Mouse (Mus musculus) testis, adult 2 months (tissue): ENCODE measurements around the gene Gje1. TPM values are rescaled to one million over a fixed set of nuclear protein-coding genes. Genes with fewer than 3 reads are reported as not detected.

Experiments used
- H3K27ac ChIP-seq: fragments of 200-500 bp; 2 replicates; pipeline ENCODE4 v1.5.1; 2012; ENCODE audit warnings: low read depth, low read length; ENCODE audit not compliant: control insufficient read depth, insufficient read depth
- H3K27me3 ChIP-seq: fragments of 200-500 bp; 2 replicates; pipeline ENCODE4 v1.6.1; 2012; ENCODE audit warnings: mild to moderate bottlenecking, low read length, moderate library complexity; ENCODE audit not compliant: control insufficient read depth, insufficient read depth
- H3K36me3 ChIP-seq: fragments of 200-500 bp; 2 replicates; pipeline ENCODE4 v1.6.1; 2012; ENCODE audit warnings: mild to moderate bottlenecking, low read length; ENCODE audit not compliant: control insufficient read depth, insufficient read depth
- H3K4me1 ChIP-seq: fragments of 200-500 bp; 2 replicates; pipeline ENCODE4 v1.6.1; 2012; ENCODE audit warnings: low read length; ENCODE audit not compliant: control insufficient read depth, insufficient read depth
- H3K4me3 ChIP-seq: fragments of 200-500 bp; 2 replicates; pipeline ENCODE4 v1.5.1; 2012; ENCODE audit warnings: low read depth, mild to moderate bottlenecking, low read length, moderate library complexity, mixed read lengths; ENCODE audit not compliant: control insufficient read depth
- CTCF ChIP-seq: fragments of 200-500 bp; IDR thresholded peaks from 2 replicates; pipeline ENCODE4 v1.5.1; 2012; ENCODE audit warnings: low read depth, mild to moderate bottlenecking, inconsistent platforms, low read length, moderate library complexity; ENCODE audit not compliant: control insufficient read depth, insufficient read depth, insufficient replicate concordance
- POLR2A ChIP-seq: fragments of 200-500 bp; IDR thresholded peaks from 2 replicates; pipeline ENCODE4 v1.6.1; 2012; ENCODE audit warnings: low read depth, mild to moderate bottlenecking, inconsistent platforms, low read length, moderate library complexity; ENCODE audit not compliant: control insufficient read depth
- polyA plus RNA-seq: library from polyadenylated mRNA; depleted of rRNA; stranded (reverse); fragments of >200 nt; gene quantifications from 2 replicates; pipeline ENCODE4 v1.2.3, GENCODE M21; 2012; rRNA removed

Gene Gje1
- polyA plus RNA-seq, result 0.12 and 0.13 TPM in 2 replicates

- Histone ChIP-seq H3K27me3 (no peaks in the 10 kb centered on the region), H3K4me3 (no peak within 1 kb of the TSS), H3K36me3 (no peaks in the 10 kb centered on the region), H3K27ac (no peak within 1 kb of the TSS), H3K4me1 (no peaks in the 10 kb centered on the region)
- TF ChIP-seq CTCF, result no peak
- no peak for TF ChIP-seq POLR2A
Measured at GRCm38 (mm10) chr10:14718114-14718513, at the start of gene Gje1. Gje1 (minus strand) TSS chr10:14718214.

GRCm38 (mm10) chr10:14760618-14761017 lies 42.6 kb upstream of the Gje1 start:
- no peaks in the 10 kb centered on the region for H3K27me3 ChIP-seq
- H3K4me1 ChIP-seq, result peaks cover 3% of the 10 kb centered on the region
- no peaks in the 10 kb centered on the region for H3K36me3 ChIP-seq
- TF ChIP-seq POLR2A (no peak), CTCF (no peak)
- no peak overlapping the region for H3K4me3 ChIP-seq
- no peak overlapping the region for H3K27ac ChIP-seq

DNA sequence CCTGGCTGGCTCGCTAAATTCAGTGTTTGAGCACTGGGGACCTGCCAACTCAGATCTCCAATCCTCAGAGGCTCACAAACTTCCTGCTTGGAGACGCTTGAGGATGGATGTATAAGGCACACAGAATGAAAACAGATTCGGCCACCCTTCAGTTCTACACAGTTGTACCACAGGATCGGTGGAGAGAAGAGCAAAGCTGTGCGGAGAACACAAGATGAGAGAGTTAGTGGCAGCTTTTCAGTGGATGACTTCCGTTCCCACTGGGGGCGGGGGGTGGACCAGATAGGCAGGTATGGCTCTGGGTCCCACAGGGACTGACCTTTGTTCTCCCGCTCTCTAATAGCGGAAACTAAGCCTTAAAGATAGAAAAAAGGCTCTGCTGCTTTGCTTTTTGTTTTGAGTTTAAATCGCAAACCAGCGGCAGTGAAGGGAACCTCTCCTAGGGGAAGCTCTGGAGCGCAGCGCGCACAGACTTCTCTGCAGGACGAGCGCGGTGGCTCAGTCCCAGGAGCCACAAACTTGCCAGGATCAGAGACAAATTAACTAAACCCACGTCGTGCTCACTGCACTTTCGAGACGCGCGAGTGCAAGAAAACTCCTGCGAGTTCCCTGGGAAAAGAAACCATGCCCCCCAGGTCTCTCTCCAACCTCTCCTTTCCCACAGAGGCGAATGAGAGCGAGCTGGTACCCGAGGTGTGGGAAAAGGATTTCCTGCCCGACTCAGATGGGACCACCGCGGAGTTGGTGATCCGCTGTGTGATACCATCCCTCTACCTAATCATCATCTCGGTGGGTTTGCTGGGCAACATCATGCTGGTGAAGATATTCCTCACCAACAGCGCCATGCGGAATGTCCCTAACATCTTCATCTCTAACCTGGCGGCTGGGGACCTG lies 41.9 kb upstream of the Gje1 start:
- Histone ChIP-seq H3K4me1 (peaks cover 3% of the 10 kb centered on the region), H3K36me3 (no peaks in the 10 kb centered on the region), H3K27ac (no peak overlapping the region), H3K4me3 (peak overlapping the region; percentile 54), H3K27me3 (no peaks in the 10 kb centered on the region)
- TF ChIP-seq POLR2A (no peak), CTCF (no peak)

DNA sequence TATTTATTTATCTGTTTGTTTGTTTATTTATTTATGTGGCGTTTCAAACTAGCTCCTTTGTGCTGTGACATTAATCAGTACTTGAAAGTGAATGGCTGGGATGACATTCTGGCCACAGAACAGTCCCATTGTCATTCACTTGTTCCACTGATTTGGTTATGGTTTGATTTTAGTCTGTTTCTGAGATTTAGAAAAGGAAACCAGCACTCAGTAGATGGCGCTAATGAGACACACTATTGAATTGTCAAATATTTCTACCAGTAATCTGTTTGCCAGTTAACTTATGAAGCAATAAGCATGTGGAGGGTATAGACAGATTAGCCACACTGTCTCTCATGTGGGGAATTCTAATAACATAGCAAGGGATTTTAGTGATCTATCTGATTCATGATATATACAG lies 16.3 kb upstream of the Gje1 start:
- H3K27me3 ChIP-seq, result no peaks in the 10 kb centered on the region
- no peaks in the 10 kb centered on the region for H3K4me1 ChIP-seq
- no peak overlapping the region for H3K27ac ChIP-seq
- no peaks in the 10 kb centered on the region for H3K36me3 ChIP-seq
- TF ChIP-seq CTCF (no peak), POLR2A (no peak)
- no peak overlapping the region for H3K4me3 ChIP-seq

- Histone ChIP-seq H3K36me3 (no peaks in the 10 kb centered on the region), H3K4me1 (no peaks in the 10 kb centered on the region), H3K27ac (no peak overlapping the region), H3K27me3 (no peaks in the 10 kb centered on the region), H3K4me3 (no peak overlapping the region)
- TF ChIP-seq CTCF, result no peak
- no peak for TF ChIP-seq POLR2A
Measured at GRCm38 (mm10) chr10:14725671-14726070, 7.7 kb upstream of the Gje1 start.

GRCm38 (mm10) chr10:14705072-14706066 lies 12.6 kb downstream of the Gje1 start, which contains the start of the genes Vta1 and Nmbr:
Vta1 (minus strand) TSS chr10:14705560.
Nmbr (plus strand) TSS chr10:14705591.
- peak within 1 kb of the TSS; percentile 93 for H3K27ac ChIP-seq

More at GRCm38 (mm10) chr10:14705072-14706066, 12.6 kb downstream of the Gje1 start, which contains the start of the genes Vta1 and Nmbr:
- Histone ChIP-seq H3K36me3 (no peaks in the 10 kb centered on the region), H3K4me1 (no peaks in the 10 kb centered on the region), H3K4me3 (peak within 1 kb of the TSS; percentile 99), H3K27me3 (no peaks in the 10 kb centered on the region)
- peak; percentile 59; the same call in 1 of the 2 replicates for TF ChIP-seq CTCF
- TF ChIP-seq POLR2A, result peak; percentile 82
